Mouse (Mus musculus): ENCODE results near the gene Btbd17.

GRCm38 (mm10) chr11:114747564-114748138 is 48.1 kb downstream of the Btbd17 start:
- TF ChIP-seq POLR2A (IDR thresholded peaks at IDR 0.05; ENCODE audit: borderline replicate concordance, low read depth, low read length) (no peak), CTCF (IDR thresholded peaks at IDR 0.05; ENCODE audit: low read depth, low read length) (no peak)
